Mouse (Mus musculus): ENCODE data around the gene Zdhhc16. TPM values are rescaled to one million over a fixed set of nuclear protein-coding genes. Genes with fewer than 3 reads are reported as not detected.

Gene Zdhhc16
- polyA plus RNA-seq (2014; fragmentation: Nextera tagmentation; extraction: Ambion mirVana): 42.3 and 47.8 TPM in 2 replicates

DNA sequence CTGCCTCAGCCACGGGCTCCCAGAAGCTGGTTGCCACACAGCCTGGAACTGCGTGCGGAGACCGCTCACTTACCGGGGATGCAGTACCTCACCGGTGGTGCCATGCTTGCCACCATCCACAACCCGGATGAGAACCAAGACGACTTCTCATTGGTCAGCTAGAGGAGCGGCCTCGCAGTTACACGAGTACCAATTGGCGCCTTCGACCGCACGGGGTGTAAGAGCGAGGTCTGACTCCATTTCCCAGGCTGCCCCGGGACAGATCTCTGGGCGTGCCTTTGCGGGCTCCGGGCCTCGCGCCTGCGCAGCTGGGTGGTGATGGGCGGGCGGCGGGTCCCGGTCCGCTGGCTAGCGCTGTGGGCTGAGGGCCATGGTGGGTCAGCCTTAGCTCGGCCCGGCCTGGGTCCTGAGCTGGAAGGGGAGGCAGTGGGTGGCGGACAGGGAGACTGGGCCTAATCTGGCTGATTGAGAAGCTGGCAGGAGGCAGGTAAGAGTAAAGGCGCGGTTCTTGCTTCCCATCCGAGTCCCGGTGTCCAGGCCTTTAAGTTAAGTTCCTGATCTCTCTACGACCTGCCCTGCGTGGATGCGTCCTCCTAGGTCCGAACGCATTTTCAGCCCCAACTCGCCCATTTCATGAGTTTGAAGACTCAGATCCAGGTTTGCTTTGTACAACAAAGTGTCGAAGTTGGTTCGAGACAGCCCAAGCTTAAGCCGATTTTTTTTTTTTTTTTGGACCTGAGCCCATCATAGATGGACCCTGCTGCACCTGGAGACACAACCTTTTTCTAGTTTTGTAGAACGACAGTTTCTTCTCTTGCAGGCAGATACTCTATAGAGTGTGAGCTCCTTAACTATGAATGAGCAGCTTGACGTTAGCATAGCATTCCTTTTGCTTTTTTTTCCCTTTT lies at the start of gene Zdhhc16, which contains the start of gene Exosc1:
Zdhhc16 (plus strand) TSS at position 302 of the 908 bp plus-strand sequence.
Exosc1 (minus strand) TSS at position 245 of the 908 bp plus-strand sequence.
- peak within 1 kb of the TSS in 1 of 2 experiments; percentile 12; a peak in 2 of 4 replicates for H3K27ac ChIP-seq (replicated peaks in 1 of 2; ENCODE audit: control insufficient read depth in 1 of 2, insufficient read depth in 1 of 2, low read depth in 2 of 2, low read length in 2 of 2)
- H3K36me3 ChIP-seq (ENCODE audit: control insufficient read depth, insufficient read depth, low read length): peaks cover 47% of the 10 kb centered on the region
- peak; percentile 99 for ATAC-seq (ENCODE audit: insufficient number of reproducible peaks, insufficient read depth, low FRiP score, low read depth)
- WGBS: under 1% methylated on average over 47 of the region's 47 CpGs
- peak within 1 kb of the TSS; percentile 92 for H3K9ac ChIP-seq (ENCODE audit: low read length)
- peak within 1 kb of the TSS; percentile 83 to 89 for H3K4me3 ChIP-seq (ENCODE audit: control insufficient read depth in 1 of 2, insufficient read depth in 1 of 2, low read depth in 1 of 2, low read length in 2 of 2)
- peak within 1 kb of the TSS; percentile 91 for H3K4me2 ChIP-seq (ENCODE audit: low read length)
- H3K4me1 ChIP-seq (ENCODE audit: control insufficient read depth in 2 of 2, insufficient read depth in 2 of 2, low read length in 2 of 2): peaks cover 5 to 18% of the 10 kb centered on the region in 2 experiments
- no peaks in the 10 kb centered on the region for H3K9me3 ChIP-seq (ENCODE audit: control insufficient read depth, low read length)
- H3K27me3 ChIP-seq (ENCODE audit: control insufficient read depth, insufficient read depth, low read length): no peaks in the 10 kb centered on the region

DNA sequence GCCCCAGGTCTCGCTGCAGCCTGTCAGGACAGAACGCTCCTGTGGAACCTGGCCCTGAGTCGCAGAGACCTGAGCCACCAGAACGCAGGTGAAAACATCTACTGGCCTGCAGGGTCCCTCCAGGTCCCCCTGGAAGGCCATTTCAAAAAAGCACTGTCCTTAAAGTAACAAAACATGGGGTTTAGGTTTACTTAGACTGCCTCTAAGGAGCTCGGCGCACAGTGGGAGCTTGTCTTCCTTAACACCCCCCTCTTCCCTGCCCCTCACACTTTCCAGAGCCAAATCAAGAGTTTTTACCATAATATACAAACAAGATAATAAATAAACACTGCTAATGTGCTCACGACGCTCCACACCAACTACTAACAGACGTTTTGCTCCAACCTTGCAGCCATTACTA lies 49.4 kb upstream of the Zdhhc16 start:
- no peak overlapping the region for H3K4me2 ChIP-seq (ENCODE audit: low read length)
- no peak overlapping the region for H3K9ac ChIP-seq (ENCODE audit: low read length)
- WGBS: 89% methylated on average over 9 of the region's 9 CpGs
- H3K27me3 ChIP-seq (ENCODE audit: control insufficient read depth, insufficient read depth, low read length): no peaks in the 10 kb centered on the region
- H3K9me3 ChIP-seq (ENCODE audit: control insufficient read depth, low read length): no peaks in the 10 kb centered on the region
- H3K36me3 ChIP-seq (ENCODE audit: control insufficient read depth, insufficient read depth, low read length): peaks cover 82% of the 10 kb centered on the region
- no peaks in the 10 kb centered on the region for H3K4me1 ChIP-seq (ENCODE audit: control insufficient read depth in 2 of 2, insufficient read depth in 2 of 2, low read length in 2 of 2)
- H3K27ac ChIP-seq (replicated peaks in 1 of 2; ENCODE audit: control insufficient read depth in 1 of 2, insufficient read depth in 1 of 2, low read depth in 2 of 2, low read length in 2 of 2): no peak overlapping the region
- ATAC-seq (ENCODE audit: insufficient number of reproducible peaks, insufficient read depth, low FRiP score, low read depth): no peak
- no peak overlapping the region for H3K4me3 ChIP-seq (ENCODE audit: control insufficient read depth in 1 of 2, insufficient read depth in 1 of 2, low read depth in 1 of 2, low read length in 2 of 2)

DNA sequence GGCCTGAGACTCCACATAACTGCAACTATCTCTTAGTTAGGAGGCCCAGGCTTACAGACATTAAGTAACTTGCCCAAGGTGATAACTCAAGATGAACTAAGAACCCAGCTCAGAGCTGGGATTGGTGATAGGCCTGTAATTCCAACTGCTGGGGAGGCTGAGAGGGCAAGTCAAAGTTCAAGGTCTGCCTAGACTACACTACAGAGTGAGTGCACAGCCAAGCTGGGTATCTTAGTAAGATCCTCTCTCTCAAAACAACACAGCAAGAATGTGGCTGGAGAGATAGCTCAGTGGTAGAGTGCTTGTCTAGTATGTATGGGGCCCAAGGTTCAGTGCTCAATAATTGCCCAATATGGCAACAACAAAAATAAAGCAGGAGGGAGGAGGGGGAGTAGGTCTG lies 45.1 kb upstream of the Zdhhc16 start:
- Histone ChIP-seq H3K4me3 (ENCODE audit: control insufficient read depth in 1 of 2, insufficient read depth in 1 of 2, low read depth in 1 of 2, low read length in 2 of 2) (no peak overlapping the region), H3K4me1 (ENCODE audit: control insufficient read depth in 2 of 2, insufficient read depth in 2 of 2, low read length in 2 of 2) (no peaks in the 10 kb centered on the region), H3K9ac (ENCODE audit: low read length) (no peak overlapping the region), H3K27me3 (ENCODE audit: control insufficient read depth, insufficient read depth, low read length) (no peaks in the 10 kb centered on the region), H3K9me3 (ENCODE audit: control insufficient read depth, low read length) (no peaks in the 10 kb centered on the region), H3K27ac (replicated peaks in 1 of 2; ENCODE audit: control insufficient read depth in 1 of 2, insufficient read depth in 1 of 2, low read depth in 2 of 2, low read length in 2 of 2) (no peak overlapping the region), H3K4me2 (ENCODE audit: low read length) (no peak overlapping the region), H3K36me3 (ENCODE audit: control insufficient read depth, insufficient read depth, low read length) (peaks cover 86% of the 10 kb centered on the region)
- ATAC-seq (ENCODE audit: insufficient number of reproducible peaks, insufficient read depth, low FRiP score, low read depth): no peak

DNA sequence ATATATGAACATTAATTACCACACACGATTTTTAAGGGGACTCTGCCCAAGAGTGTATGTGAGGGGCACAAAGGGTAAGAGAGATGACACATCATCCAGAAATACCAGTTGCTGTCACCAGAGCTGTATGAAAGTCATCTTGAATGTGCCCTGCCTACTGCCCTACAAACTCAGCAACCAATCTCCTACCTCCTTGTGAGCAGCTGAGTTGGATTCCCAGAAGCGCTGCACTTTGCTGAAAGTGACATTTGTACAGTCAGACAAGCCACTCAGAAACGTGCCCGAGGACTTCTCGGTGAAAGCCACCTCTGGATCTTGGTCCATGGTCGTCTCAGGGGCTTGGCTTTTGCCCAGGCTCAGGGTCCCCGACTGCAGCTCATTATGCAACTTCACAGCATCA lies 38.3 kb upstream of the Zdhhc16 start:
- Histone ChIP-seq H3K9me3 (ENCODE audit: control insufficient read depth, low read length) (no peaks in the 10 kb centered on the region), H3K36me3 (ENCODE audit: control insufficient read depth, insufficient read depth, low read length) (peaks cover 22% of the 10 kb centered on the region), H3K27ac (replicated peaks in 1 of 2; ENCODE audit: control insufficient read depth in 1 of 2, insufficient read depth in 1 of 2, low read depth in 2 of 2, low read length in 2 of 2) (no peak overlapping the region), H3K4me1 (ENCODE audit: control insufficient read depth in 2 of 2, insufficient read depth in 2 of 2, low read length in 2 of 2) (peaks cover 7 to 13% of the 10 kb centered on the region in 2 experiments), H3K9ac (ENCODE audit: low read length) (peak overlapping the region; percentile 77), H3K4me3 (ENCODE audit: control insufficient read depth in 1 of 2, insufficient read depth in 1 of 2, low read depth in 1 of 2, low read length in 2 of 2) (peak overlapping the region; percentile 72 to 84), H3K27me3 (ENCODE audit: control insufficient read depth, insufficient read depth, low read length) (no peaks in the 10 kb centered on the region), H3K4me2 (ENCODE audit: low read length) (peak overlapping the region; percentile 91)
- no peak for ATAC-seq (ENCODE audit: insufficient number of reproducible peaks, insufficient read depth, low FRiP score, low read depth)
- WGBS: 27% methylated on average over 7 of the region's 7 CpGs

DNA sequence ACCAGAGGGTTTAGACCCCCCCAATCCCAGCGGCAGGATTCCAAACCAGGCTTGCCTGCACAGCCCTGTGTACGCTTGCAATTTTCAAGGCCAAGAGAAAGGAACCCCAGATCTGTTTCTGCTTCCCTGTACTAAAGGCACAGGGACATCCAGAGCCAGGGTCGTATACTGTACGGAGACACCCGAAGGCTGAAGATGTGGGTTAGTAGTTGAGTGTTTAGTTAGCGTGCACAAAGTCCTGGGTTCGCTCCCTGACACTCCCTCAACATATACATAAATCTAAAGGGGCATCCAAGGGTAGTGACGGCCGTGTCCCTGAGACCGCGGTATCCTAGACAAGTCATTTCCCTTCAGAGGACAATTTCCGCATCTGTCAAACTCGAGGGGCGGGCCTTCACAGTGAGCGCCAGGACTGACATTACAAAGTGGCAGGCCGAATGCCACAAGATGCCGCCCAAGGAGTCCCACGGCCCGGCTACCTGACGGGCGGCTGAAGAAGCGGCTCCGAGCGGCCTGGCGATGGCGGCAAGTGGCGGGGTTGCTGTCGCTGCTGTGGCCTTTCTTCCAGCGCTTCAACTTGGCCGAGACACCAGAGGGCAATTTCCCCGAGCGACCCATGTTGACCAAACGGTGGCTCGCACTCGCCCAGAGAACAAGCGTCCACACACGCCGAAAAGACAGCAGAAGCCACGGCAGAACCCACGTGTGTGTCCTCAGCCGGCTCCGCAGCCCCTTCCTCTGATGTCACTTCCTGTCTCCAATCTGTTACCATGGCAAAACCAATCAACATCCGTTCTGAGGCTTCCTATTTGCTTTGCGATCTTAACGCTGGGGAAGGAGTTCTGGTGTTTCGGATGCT lies 37.6 kb upstream of the Zdhhc16 start, which contains the start of gene Rrp12:
Rrp12 (minus strand) TSS at position 714 of the 859 bp plus-strand sequence.
- WGBS: 2% methylated on average over 46 of the region's 46 CpGs
- H3K36me3 ChIP-seq (ENCODE audit: control insufficient read depth, insufficient read depth, low read length): peaks cover 14% of the 10 kb centered on the region
- no peaks in the 10 kb centered on the region for H3K9me3 ChIP-seq (ENCODE audit: control insufficient read depth, low read length)
- H3K27me3 ChIP-seq (ENCODE audit: control insufficient read depth, insufficient read depth, low read length): no peaks in the 10 kb centered on the region
- peak; percentile 68 for ATAC-seq (ENCODE audit: insufficient number of reproducible peaks, insufficient read depth, low FRiP score, low read depth)
- peaks cover 7 to 13% of the 10 kb centered on the region in 2 experiments for H3K4me1 ChIP-seq (ENCODE audit: control insufficient read depth in 2 of 2, insufficient read depth in 2 of 2, low read length in 2 of 2)
- peak within 1 kb of the TSS; percentile 72 to 84 for H3K4me3 ChIP-seq (ENCODE audit: control insufficient read depth in 1 of 2, insufficient read depth in 1 of 2, low read depth in 1 of 2, low read length in 2 of 2)
- 0 out of 4 replicates have a peak within 1 kb of the TSS, but pooled peaks of 1 of the 2 experiments have one; percentile 6 for H3K27ac ChIP-seq (replicated peaks in 1 of 2; ENCODE audit: control insufficient read depth in 1 of 2, insufficient read depth in 1 of 2, low read depth in 2 of 2, low read length in 2 of 2)
- peak within 1 kb of the TSS; percentile 77 for H3K9ac ChIP-seq (ENCODE audit: low read length)
- peak within 1 kb of the TSS; percentile 91 for H3K4me2 ChIP-seq (ENCODE audit: low read length)

DNA sequence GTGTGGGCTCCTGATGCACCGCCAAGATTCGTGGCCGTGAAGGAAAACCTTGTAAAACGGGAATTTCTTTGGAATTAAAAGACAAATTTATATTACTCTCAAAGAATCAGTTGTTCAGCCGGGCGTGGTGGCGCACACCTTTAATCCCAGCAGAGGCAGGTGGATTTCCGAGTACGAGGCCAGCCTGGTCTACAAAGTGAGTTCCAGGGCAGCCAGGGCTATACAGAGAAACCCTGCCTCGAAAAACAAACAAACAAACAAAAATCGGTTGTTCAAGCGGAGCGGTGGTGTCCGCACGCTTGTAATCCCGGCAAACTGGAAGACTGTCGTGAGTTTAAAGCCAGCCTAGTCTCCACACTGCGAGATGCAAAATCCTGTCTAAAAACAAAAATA lies 37.0 kb upstream of the Zdhhc16 start:
- peak overlapping the region; percentile 72 to 84 for H3K4me3 ChIP-seq (ENCODE audit: control insufficient read depth in 1 of 2, insufficient read depth in 1 of 2, low read depth in 1 of 2, low read length in 2 of 2)
- H3K27me3 ChIP-seq (ENCODE audit: control insufficient read depth, insufficient read depth, low read length): no peaks in the 10 kb centered on the region
- peak overlapping the region; percentile 91 for H3K4me2 ChIP-seq (ENCODE audit: low read length)
- no peaks in the 10 kb centered on the region for H3K9me3 ChIP-seq (ENCODE audit: control insufficient read depth, low read length)
- WGBS: 18% methylated on average over 18 of the region's 18 CpGs
- peaks cover 7 to 13% of the 10 kb centered on the region in 2 experiments for H3K4me1 ChIP-seq (ENCODE audit: control insufficient read depth in 2 of 2, insufficient read depth in 2 of 2, low read length in 2 of 2)
- H3K27ac ChIP-seq (replicated peaks in 1 of 2; ENCODE audit: control insufficient read depth in 1 of 2, insufficient read depth in 1 of 2, low read depth in 2 of 2, low read length in 2 of 2): 0 out of 4 replicates have a peak overlapping the region, but pooled peaks of 1 of the 2 experiments have one; percentile 6
- ATAC-seq (ENCODE audit: insufficient number of reproducible peaks, insufficient read depth, low FRiP score, low read depth): no peak
- peak overlapping the region; percentile 77 for H3K9ac ChIP-seq (ENCODE audit: low read length)
- H3K36me3 ChIP-seq (ENCODE audit: control insufficient read depth, insufficient read depth, low read length): peaks cover 9% of the 10 kb centered on the region

DNA sequence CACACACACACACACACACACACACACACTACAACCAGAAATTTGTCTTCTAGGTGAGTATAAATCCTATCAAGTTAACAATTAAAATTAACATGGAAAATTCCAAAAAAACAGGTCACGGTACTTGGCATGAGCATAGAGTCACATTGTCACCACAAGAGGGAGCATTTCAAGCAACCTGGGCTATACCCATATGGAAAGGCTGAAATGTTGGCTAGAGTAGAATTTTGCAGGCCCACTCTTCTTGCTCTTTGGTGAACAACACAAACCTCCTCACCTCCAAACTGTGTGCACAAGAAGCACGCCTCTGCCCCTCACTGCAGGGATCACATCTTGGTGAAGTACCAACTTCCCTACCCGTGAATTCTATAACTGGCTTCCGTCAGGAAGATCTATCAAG lies 34.4 kb upstream of the Zdhhc16 start:
- WGBS: 47% methylated on average over 4 of the region's 4 CpGs
- H3K27me3 ChIP-seq (ENCODE audit: control insufficient read depth, insufficient read depth, low read length): no peaks in the 10 kb centered on the region
- peaks cover 13 to 20% of the 10 kb centered on the region in 2 experiments for H3K4me1 ChIP-seq (ENCODE audit: control insufficient read depth in 2 of 2, insufficient read depth in 2 of 2, low read length in 2 of 2)
- no peak for ATAC-seq (ENCODE audit: insufficient number of reproducible peaks, insufficient read depth, low FRiP score, low read depth)
- H3K36me3 ChIP-seq (ENCODE audit: control insufficient read depth, insufficient read depth, low read length): no peaks in the 10 kb centered on the region
- H3K9me3 ChIP-seq (ENCODE audit: control insufficient read depth, low read length): no peaks in the 10 kb centered on the region
- H3K4me3 ChIP-seq (ENCODE audit: control insufficient read depth in 1 of 2, insufficient read depth in 1 of 2, low read depth in 1 of 2, low read length in 2 of 2): no peak overlapping the region
- no peak overlapping the region for H3K27ac ChIP-seq (replicated peaks in 1 of 2; ENCODE audit: control insufficient read depth in 1 of 2, insufficient read depth in 1 of 2, low read depth in 2 of 2, low read length in 2 of 2)
- H3K4me2 ChIP-seq (ENCODE audit: low read length): no peak overlapping the region
- H3K9ac ChIP-seq (ENCODE audit: low read length): no peak overlapping the region
